Mouse (Mus musculus) spleen, adult 2 months (tissue): ENCODE measurements around the gene Rbms2.

Source experiments
- CTCF ChIP-seq: fragments of 200-500 bp; IDR thresholded peaks from 2 replicates; pipeline ENCODE4 v1.5.1; 2011; ENCODE audit warnings: mild to moderate bottlenecking, inconsistent platforms; ENCODE audit not compliant: insufficient read depth, insufficient read length, insufficient replicate concordance; ENCODE audit errors: extremely low read depth
- POLR2A ChIP-seq: fragments of 200-500 bp; IDR thresholded peaks from 2 replicates; pipeline ENCODE4 v1.6.1; 2011; ENCODE audit warnings: low read depth, low read length, inconsistent platforms

- TF ChIP-seq CTCF (no peak), POLR2A (no peak)
These were observed 31.5 kb upstream of the Rbms2 start, which contains the start of gene Spryd4 for GRCm38 (mm10) chr10:128211390-128212108.
